8 mouse cellular contexts compared by ENCODE assay signal in the genomic region with DNA sequence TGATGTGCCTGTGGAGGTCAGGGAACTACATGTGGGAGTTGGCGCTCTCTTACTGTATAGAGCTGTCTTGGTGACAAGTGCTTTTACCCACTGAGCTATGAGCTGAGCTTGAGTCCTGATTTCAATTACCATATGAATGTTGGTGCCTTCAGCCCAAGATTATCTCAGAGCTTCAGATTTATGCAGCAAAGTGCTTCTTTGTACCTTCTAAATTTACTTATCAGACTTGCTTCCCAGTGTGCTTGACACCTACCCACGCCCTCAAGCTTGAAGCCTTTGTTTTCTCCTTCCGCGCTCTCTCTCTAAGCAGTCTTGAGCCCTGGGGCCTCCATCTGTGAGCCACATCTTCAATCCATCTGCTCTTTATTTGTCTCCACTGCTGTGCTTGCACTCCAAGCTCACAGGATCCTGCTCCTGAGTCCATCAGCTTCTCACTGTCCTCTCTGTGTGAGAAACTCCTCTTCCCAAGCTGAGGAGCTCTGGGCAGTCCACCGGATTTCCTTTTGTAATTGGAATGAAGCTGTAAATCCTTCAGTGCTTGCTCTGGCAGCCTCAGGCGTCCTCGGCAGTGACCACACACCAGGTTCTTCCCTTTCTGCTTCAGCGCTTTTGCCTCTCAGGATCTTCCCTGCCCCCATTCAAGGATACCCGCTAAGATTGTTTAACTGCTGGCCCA. TPM values are rescaled to one million over a fixed set of nuclear protein-coding genes. Genes with fewer than 3 reads are reported as not detected.
A peak's percentile ranks its signal among the peaks of the same experiment; 100 is the strongest.
DNase-seq lines count a peak whose midpoint lies in the region; ATAC-seq lines count a peak whose summit lies in the region.

No protein-coding gene starts in this region.

- no peaks in the 10 kb centered on the region for H3K9me3 ChIP-seq in liver, embryonic 11.5 days (ENCODE audit: control insufficient read depth, low read length)
- no peaks in the 10 kb centered on the region for H3K9me3 ChIP-seq in heart, embryonic 14.5 days (ENCODE audit: control insufficient read depth, low read length)

- ATAC-seq in liver, embryonic 11.5 days (replicated peaks; ENCODE audit: low FRiP score) = no peak
- ATAC-seq in common myeloid progenitor, adult 5-6 weeks (replicated peaks; ENCODE audit: low read depth, poor library complexity, severe bottlenecking) = 0 out of 2 replicates have a peak, but pooled peaks have one; percentile 6
- ATAC-seq in heart, embryonic 14.5 days (ENCODE audit: insufficient number of reproducible peaks, insufficient read depth, low FRiP score, low read depth) = no peak

- no peak overlapping the region for H3K27ac ChIP-seq in liver, embryonic 11.5 days (ENCODE audit: low read depth, low read length)
- H3K27ac ChIP-seq in heart, embryonic 14.5 days (replicated peaks in 1 of 2; ENCODE audit: control insufficient read depth in 1 of 2, insufficient read depth in 1 of 2, low read depth in 2 of 2, low read length in 2 of 2) = peak overlapping the region; percentile 55 to 62

- WGBS in liver, embryonic 11.5 days = 31% methylated on average over 9 of the region's 9 CpGs
- WGBS in heart, embryonic 14.5 days = 29% methylated on average over 9 of the region's 9 CpGs

- DNase-seq in liver = peak; percentile 10
- no peak for DNase-seq in liver, embryonic 11.5 days (ENCODE audit: low spot score)
- peak; percentile 57 for DNase-seq in kidney, postnatal 10 days
- DNase-seq in mesoderm, embryonic 11.5 days (ENCODE audit: low read depth, low spot score) = peak; percentile 83
- DNase-seq in urinary bladder, postnatal 10 days (ENCODE audit: low spot score) = no peak
- DNase-seq in T-cell, adult 2 months (ENCODE audit: low spot score) = no peak

- no peak overlapping the region for H3K4me2 ChIP-seq in liver, embryonic 11.5 days
- no peak overlapping the region for H3K4me2 ChIP-seq in heart, embryonic 14.5 days (ENCODE audit: low read length)

- H3K36me3 ChIP-seq in liver, embryonic 11.5 days (ENCODE audit: control insufficient read depth, insufficient read depth, low read length) = no peaks in the 10 kb centered on the region
- no peaks in the 10 kb centered on the region for H3K36me3 ChIP-seq in heart, embryonic 14.5 days (ENCODE audit: control insufficient read depth, insufficient read depth, low read length)

- peaks cover 33% of the 10 kb centered on the region for H3K4me1 ChIP-seq in liver, embryonic 11.5 days (replicated peaks; ENCODE audit: control insufficient read depth, insufficient read depth, low read length)
- peaks cover 12 to 36% of the 10 kb centered on the region in 2 experiments for H3K4me1 ChIP-seq in heart, embryonic 14.5 days (ENCODE audit: control insufficient read depth in 2 of 2, insufficient read depth in 2 of 2, low read length in 2 of 2)

- H3K27me3 ChIP-seq in liver, embryonic 11.5 days (replicated peaks; ENCODE audit: control insufficient read depth, insufficient read depth, low read length) = no peaks in the 10 kb centered on the region
- no peaks in the 10 kb centered on the region for H3K27me3 ChIP-seq in heart, embryonic 14.5 days (ENCODE audit: control insufficient read depth, insufficient read depth, low read length)

- H3K9ac ChIP-seq in liver, embryonic 11.5 days (ENCODE audit: low read depth, low read length) = no peak overlapping the region
- H3K9ac ChIP-seq in heart, embryonic 14.5 days (ENCODE audit: low read length) = 0 out of 2 replicates have a peak overlapping the region, but pooled peaks have one; percentile 38

- no peak overlapping the region for H3K4me3 ChIP-seq in liver, embryonic 11.5 days (ENCODE audit: low read depth, low read length)
- no peak overlapping the region for H3K4me3 ChIP-seq in heart, embryonic 14.5 days (ENCODE audit: control insufficient read depth in 1 of 2, insufficient read depth in 1 of 2, low read depth in 1 of 2, low read length in 2 of 2)

RNA-seq across cellular contexts. Expression of a gene that starts 55.4 kb away (rescaled TPM):
- polyA plus RNA-seq in liver, embryonic 11.5 days (2014; fragmentation: Nextera tagmentation; extraction: Ambion mirVana) = 3.0 and 4.0 TPM in 2 replicates
- total RNA-seq in common myeloid progenitor, adult 5-6 weeks (2017) = 19.7 and 21.1 TPM in 2 replicates
- 3.7 and 4.2 TPM in 2 replicates for polyA plus RNA-seq in heart, embryonic 14.5 days (2014; fragmentation: Nextera tagmentation; extraction: Ambion mirVana)

Comparison
In these comparisons a context has a peak if more than half of its experiments do, and no peak if none do; other contexts are left out.
1. DNase-seq: peak in liver (single experiment), kidney, postnatal 10 days (single experiment) and mesoderm, embryonic 11.5 days (single experiment); none in liver, embryonic 11.5 days (single experiment), urinary bladder, postnatal 10 days (single experiment) and T-cell, adult 2 months (single experiment).